Mouse (Mus musculus) induced T-regulatory cell, adult 2 months (primary cell): ENCODE data around the gene Csnk1d.

Source experiments
- DNase-seq: peaks from one replicate; pipeline ENCODE4 v3.0.0-alpha.2; 2012; ENCODE audit warnings: low read depth

Gene Csnk1d

DNA sequence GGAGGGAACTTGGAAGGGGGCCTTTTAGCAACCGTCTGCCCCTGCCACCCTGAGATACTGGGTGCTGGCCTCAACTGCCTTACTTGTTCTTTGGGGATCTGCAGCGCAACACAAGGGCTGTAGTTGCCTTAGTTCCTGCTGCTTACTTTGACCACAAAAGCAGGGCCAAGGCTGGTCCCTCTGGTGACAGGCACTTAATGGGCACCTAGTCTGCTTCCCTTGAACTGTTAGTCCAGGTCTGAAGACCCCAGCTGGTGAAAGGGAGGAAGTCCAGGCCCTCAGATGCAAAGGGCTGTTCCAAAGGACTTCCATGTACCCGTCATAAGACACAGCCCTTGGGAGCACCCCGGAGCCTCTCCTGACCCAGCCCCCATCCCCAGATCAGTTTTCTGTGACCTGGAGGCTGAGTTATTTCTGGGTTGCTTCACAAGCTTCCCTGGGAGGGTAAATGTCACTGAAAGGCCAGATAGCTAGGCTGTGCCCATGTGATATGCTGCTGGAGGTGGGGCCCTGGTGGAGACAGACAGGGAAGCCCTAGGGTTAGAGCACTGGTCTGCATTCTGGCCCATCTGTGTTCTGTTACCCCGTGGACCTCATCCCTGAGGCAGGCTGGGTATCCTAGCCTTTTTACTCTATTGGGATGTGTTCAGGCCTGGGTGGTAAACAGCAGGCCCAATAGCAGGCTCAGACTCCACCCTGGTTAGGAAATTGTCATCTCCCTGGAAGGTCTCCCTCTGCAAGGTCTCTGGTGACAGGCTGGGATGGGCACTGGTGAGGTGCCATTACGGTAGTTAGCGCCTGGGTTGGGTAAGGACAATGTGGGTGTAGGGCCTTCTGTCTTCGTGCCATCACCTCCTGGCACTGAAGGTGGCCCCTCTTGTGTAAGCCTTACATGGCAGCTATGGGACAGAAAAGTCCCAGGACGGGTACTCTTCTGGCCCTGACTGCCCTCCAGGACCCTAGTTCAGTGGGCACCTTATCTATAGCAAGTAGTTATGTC lies 39.1 kb downstream of the Csnk1d start:
- peak; percentile 28 for DNase-seq

GRCm38 (mm10) chr11:120951237-120951636 lies 39.9 kb downstream of the Csnk1d start:
- DNase-seq = no peak

DNA sequence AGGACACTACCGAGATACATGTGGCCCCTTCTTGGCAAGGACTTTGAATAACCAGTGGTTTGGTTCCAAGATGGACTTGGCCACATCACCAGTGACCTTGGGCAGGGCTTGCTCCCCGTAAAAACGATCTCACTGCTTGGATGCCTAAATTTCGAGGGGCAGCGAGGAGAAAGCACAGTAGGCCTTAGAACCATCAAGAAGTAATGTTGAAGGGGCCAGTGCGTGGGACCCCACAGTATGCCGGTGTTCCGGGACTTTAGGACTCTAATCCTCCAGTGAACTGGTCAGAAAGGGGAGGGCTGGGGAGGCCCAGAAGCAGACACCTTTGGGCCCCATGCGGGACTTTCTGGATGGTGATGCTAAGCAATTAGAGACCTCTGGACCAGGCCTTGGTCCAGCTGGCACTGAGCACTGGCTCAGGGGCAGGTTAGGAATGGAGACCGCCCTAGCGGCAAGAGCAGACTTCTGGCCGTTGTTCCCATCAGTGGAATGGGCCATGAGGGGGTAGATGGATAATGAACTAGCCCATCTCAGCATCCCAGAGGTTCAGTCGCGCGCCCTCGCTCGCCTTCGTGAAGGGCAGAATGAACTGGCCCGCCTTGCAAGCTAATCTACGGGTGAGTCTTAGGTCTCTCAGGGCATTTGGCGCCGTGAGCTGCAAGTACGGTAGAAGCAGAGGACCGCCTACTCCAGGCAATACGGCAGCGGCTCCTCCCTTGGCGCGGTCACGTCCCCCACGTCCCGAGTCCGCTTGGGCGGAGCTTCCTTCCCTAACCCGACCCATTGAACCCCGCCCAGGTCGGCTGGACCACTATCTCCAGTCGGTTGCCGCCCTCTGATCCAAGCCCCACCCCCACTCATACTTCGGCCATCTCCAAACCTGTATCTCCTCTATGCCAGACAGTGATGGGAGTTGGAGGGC lies 40.6 kb downstream of the Csnk1d start:
- peak; percentile 91 for DNase-seq

GRCm38 (mm10) chr11:120949863-120950262 lies 41.3 kb downstream of the Csnk1d start:
- DNase-seq = peak; percentile 28

DNA sequence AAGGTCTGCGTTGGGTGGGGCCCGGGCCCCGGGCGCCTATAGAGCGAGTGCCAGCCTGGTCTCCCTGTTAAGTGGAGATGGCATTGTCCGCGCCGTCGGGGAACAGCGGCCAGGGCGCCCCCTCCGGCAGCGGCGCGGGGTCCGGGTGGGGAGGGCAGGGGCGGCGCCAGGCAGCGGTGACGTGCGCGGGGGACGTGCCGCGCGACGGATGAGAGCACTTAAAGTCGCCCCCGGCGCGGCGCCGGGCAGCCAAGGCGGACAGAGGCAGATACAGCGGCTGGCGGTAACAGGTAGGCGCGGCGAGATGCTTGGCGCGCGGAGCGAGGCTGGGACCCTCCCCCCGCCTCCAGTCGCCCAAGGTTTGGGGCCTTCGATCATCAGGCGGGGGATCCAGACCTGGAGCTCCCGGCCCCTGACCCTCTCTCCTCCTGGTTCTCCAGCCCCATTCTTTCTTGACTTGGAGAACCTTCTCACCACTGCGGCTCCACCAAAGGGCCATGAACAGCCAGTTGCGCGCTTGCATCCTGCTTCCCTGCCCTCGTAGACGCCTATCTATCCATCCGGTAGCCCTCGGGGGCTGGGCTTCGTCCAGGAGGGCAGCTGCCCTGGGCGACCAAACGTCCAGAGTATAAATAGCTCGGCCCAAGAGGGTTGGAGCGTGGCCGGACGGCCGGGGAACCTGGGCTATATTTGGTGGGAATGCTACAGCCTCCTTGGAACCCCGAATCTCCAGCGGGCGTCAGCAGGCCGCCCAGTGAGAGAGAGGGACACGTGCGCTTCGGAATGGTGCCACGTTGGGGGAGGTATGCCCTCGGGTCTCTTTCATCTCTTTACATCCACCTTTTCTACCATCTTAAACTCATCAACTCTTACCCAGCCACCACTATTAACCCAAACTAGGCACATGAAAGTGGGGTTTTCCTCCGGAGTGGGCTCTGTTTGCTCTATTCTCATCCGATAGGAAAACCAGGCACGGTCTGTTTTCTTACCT lies 42.0 kb downstream of the Csnk1d start:
- DNase-seq = peak; percentile 85

- DNase-seq = peak; percentile 54
Observed at GRCm38 (mm10) chr11:120948328-120948727, 42.8 kb downstream of the Csnk1d start, which contains the start of gene Slc16a3. TSS of gene Slc16a3 (plus strand) at chr11:120948480.

- DNase-seq = no peak
Observed at GRCm38 (mm10) chr11:120945926-120946325, 45.2 kb downstream of the Csnk1d start.

DNA sequence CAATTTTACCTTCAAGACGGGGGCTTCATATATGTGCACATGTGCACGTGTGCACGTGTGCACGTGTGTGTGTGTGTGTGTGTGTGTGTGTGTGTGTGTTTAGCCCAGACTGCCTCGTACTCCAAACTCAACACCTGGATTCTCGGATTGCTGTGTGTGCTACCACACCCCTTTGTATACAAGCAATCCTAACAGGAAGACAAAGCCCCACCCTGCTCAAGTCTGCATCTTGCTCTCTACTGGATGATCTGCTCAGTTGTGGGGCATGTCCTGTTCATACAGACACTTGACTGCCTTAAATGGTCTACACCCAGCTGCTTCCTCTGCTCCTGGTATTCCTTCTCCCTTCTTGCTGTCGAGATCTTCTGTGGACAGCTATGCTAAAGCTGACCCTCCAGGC lies 45.9 kb downstream of the Csnk1d start:
- DNase-seq = no peak

- peak; percentile 76 for DNase-seq
Observed at GRCm38 (mm10) chr11:120940959-120941358, 50.2 kb downstream of the Csnk1d start.

DNA sequence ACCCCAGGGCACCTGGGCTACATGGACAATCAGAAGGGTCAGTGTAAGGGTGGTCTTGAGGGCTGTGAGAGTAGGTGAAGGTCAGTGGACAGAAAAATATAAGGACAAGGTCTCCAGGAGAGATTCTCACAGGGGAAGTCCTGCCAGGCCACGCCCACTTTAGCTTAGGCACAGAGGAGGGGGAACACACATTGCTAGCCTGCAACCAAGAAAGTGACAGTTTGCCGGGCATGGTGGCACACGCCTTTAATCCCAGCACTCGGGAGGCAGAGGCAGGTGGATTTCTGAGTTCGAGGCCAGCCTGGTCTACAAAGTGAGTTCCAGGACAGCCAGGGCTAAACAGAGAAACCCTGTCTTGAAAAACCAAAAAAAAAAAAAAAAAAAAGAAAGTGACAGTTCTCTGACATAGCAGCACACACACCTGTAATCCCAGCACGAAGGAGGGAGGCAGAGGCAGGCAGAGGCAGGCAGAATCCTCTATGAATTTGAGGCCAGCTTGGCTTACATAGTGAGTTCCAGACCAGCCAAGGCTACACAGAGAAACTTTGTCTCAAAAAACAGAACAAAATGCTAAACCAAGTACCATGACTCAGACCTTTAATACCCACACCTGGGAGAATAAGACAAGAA lies 51.3 kb downstream of the Csnk1d start:
- DNase-seq = no peak

GRCm38 (mm10) chr11:120938795-120939194 lies 52.3 kb downstream of the Csnk1d start:
- no peak for DNase-seq

- DNase-seq = no peak
Observed at GRCm38 (mm10) chr11:120937976-120938375, 53.2 kb downstream of the Csnk1d start.

DNA sequence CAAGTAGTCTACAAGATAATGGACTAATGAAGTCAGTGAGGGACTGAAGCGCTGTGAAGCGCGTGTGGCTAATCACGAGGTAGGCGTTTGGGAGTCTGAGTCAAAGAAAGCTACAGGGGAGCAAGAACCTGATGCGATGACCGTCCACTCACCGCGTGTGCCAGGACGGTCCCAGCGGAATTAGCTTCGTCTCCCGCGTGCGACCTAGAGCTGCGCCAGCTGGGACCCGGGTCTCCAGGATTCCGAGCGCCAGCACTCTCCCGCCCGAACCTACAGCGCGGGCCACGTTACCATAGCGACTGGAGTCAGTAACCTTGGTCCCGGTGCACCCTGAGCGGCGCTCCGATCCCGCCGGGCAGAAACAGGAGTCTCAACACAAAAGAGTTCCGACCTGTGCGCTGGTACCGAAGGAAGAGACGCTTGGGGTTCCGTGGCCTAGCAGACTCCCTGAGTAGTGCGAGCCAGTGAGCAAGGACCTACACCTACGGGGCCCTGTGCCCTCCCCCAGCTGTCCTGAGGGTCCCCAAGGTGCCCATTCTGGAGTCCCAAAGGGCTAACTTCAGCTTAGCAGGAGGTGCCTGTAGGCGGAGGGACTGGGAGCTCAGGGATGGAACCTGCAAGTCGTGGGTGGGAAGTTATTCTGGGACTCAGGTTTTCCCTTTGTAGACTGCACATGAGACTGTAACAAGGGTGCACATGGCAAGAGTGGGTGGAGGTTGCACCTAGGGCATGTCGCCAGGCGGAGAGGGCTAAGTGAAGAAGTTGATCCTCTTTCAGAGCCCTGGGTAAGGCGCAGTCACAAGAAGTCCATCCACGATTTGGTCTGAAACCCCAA lies 58.3 kb downstream of the Csnk1d start, which contains the start of gene Ccdc57:
Gene Ccdc57, minus strand, starts transcription at position 309 of the 835 bp plus-strand sequence.
- peak; percentile 94 for DNase-seq

DNA sequence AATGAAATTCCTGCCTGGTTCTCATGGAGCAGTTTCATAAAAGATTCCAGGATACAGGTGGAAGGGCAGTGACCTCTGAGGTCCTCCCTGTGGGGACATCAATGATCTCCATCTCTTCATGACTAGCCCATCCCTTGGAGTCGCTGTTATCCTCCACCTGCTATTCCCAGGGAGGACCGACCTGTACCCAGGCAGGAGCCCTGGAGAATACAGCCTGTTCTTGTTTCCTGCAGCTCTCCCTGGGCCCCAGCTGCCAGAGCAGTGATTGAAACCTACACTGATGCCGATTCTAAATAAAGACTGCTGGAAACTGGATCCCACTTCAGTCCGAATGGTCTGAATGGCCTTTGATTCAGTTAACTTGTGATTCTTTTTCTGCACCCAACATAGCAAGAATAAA lies 59.7 kb downstream of the Csnk1d start:
- no peak for DNase-seq

- no peak for DNase-seq
Observed at GRCm38 (mm10) chr11:120928468-120928867, 62.7 kb downstream of the Csnk1d start.

DNA sequence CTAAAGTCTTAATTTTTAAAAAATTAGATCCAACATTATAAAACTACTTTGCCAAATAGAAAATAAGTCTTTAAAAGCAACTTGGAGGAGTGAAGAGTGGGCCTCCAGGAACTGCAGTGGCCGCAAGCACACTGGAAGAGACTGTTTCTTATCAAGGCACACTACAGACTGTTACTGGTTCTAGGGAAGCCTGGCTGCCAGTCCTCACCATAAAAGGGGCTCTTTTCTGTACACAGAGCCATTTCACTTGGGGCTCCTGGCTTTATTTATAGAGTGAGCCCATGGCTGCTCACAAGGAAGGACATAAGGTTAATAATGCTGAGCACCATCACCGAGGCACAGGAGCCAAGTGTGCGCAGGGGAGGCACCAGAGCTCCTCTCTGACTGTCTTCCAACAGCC lies 68.6 kb downstream of the Csnk1d start:
- no peak for DNase-seq

GRCm38 (mm10) chr11:120917756-120918155 lies 73.4 kb downstream of the Csnk1d start:
- DNase-seq = no peak

DNA sequence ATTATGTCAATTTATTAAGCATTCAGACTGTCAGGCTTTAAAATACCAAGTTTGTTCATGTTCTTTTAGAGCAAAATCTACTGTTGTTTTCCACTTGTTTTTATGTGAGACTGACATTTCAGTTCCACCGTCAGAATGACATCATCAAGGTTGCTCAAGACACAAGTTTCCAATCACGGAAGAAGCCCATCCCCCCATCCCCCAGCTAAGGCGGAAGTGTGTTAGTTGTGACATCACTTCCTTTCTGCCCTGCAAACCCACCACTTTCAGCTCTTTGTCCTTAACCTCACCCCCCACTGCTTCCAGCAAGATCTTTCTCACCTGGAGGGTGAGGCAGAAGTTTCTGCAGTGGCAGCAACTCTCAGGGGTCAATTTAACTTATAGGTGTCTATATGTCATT lies 74.7 kb downstream of the Csnk1d start:
- DNase-seq = peak; percentile 96

GRCm38 (mm10) chr11:120913796-120914195 lies 77.3 kb downstream of the Csnk1d start:
- DNase-seq = no peak
